Mouse (Mus musculus): Measurements from ENCODE around the gene H1f0.

The H1f0 gene

DNA sequence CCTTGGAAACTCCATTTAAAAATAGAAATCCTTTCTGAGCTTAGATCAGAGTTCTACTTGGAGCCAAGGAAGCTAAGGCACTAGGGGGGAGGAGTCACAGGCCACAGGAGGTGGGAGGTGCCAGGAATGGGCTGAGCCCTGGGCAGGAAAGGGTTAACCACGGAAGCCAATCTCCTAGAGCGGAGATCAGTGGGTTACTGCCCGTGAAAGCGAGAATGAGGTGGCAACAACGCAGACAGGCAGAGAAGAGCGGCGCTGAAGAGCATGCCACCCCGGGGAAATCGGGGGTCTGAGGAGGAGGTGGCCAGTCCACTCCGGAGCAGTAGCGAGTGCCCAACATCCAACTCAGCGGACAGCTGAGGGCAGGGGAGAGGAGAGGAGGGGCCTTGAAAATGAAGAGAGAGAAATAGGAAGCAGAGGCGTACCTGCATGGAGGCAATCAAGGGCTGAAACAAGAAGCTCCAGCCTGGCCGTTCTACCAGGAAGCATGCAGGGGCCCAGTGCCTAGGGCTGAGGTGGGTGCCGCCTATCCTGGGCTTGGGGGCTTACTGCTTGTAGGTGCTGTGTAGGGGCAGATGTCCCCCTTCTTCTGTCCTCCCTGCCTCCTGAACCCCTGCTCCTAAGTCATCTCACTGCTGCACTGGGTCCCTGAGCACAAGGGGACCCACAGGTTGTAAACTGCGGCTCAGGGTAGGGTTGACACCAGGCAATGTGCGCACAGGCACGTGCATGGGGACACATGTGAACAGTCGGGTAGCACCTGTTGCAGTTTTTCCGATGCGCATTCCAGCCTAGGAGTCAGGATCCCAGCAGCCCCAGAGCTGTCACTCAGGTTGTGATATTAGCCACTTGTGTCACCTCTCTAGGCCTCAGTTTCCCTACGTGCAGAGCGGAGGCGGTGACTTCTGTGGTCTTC, 12.5 kb downstream of the H1f0 start:
- peak; percentile 67 for DNase-seq

DNA sequence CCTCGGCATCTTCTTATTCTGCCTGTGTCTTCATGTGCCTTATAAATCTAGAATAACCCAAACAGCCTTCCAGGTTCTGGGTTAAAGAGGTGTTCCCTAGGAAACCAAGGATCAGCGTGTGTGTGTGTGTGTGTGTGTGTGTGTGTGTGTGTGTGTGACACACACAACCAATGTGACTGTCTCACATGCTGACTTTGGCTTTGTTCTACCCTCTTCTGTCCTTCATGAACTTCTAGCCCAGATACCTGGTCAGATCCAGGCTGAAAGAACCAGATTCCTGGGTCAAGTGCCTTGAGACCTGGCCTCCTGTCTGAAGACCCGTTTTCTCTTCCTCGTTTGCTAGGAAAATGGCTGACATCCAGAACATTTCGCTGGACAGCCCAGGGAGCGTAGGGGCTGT, 13.3 kb downstream of the H1f0 start, which contains the start of gene Galr3:
Gene Galr3, plus strand, starts transcription at position 301 of the 400 bp plus-strand sequence.
- no peak for DNase-seq

DNA sequence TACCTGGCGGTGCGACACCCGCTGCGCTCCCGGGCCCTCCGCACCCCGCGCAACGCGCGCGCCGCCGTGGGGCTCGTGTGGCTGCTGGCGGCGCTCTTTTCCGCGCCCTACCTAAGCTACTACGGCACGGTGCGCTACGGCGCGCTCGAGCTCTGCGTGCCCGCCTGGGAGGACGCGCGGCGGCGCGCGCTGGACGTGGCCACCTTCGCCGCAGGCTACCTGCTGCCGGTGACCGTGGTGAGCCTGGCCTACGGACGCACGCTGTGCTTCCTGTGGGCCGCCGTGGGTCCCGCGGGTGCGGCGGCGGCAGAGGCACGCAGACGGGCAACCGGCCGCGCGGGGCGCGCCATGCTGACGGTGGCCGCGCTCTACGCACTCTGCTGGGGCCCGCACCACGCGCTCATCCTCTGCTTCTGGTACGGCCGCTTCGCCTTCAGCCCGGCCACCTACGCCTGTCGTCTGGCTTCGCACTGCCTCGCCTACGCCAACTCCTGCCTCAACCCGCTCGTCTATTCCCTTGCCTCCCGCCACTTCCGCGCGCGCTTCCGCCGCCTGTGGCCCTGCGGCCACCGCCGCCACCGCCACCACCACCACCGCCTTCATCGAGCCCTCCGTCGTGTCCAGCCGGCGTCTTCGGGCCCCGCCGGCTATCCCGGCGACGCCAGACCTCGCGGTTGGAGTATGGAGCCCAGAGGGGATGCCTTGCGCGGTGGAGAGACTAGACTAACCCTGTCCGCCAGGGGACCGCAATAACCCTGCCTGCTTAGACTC, 14.7 kb downstream of the H1f0 start:
- DNase-seq, result peak; percentile 50

DNA sequence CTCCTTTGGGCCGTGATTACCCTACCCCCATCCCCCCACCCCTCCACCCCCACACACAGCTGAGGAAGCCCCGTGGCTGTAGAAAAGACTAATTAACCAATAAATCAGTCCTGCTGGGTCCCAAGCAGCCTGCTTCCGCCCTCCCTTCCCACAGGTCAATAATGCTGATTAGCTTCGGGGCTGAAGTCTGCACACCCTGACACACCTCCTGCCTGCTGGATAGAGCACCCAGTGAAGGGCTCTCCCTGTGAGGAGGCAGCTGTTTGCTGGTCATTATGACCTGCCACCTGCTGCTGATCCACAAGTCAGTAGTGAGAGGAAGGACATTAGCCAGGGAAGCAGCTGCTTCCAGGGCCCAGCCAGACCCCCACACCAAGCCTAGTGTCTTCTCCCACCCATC, 16.6 kb downstream of the H1f0 start:
- DNase-seq, result no peak

DNA sequence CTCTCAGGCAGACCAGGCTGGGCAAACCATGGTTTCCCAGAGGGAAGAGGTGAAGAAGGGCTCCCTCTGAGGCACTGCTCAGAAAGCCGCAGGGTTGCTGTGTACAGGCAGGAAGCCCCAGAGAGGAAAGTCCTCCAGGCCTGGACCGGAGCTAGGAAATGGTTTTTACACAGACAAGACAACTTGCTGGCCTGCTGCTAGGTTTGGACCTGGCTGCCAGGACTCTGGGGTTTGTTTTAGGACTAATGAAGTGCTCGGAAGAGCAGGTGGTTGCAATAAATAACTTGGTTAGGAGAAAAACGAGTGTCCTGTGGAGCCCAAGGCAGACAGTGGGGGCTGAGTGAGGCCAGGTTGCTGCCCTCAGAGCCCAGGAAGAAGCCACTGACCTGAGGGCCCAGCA, 19.9 kb downstream of the H1f0 start:
- no peak for DNase-seq

DNA sequence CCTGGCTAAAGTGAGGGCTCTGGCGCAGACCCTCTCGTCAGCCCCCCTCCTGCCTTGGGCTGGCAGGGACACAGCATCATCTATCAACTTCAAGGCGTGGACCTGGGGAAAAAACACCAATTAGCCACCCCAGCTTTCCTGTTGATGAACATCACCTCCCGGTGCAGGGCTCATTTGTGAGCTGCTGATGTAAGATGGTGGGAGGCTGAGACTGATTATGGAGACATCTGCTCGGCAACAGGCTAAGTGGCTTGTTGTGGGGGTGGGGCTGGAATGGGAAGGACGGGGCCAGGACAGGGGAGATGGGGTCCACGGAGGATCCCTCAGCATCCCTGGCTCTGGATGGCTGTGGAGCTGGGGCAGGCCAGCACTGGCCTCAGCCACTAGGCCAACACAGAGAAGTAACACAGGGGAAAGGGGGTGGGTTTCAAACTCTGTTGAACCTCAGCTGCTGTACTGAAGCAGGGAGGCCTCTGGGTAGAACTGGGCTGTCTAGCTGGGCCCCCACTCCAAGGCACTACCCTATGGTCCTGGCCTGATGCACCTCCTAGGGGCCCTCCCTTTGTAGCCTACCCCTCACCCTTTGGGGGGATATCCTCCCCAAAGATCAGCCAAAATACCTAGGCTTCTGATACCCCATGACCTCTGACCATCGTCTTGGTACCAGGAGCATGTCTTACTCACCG, 22.1 kb downstream of the H1f0 start:
- DNase-seq, result no peak

DNA sequence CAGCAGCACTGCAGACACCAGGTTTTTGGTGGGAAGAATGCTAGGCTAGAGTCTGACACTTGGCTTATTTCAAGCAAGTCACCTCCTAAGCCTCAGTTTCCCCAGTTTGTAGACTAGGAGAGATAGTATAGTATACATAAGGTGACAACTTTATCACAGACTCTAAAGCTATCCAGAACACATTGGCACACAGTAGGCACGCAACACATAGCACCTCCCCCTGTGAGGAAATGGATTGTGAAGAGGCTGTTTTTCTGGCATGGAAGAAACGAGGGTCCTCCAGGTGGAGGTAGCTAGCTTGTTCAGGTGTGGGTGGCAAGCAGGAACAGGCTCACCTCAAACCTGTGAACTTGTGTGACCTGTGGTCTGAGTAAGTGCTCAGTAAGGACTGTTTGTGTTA, 22.7 kb downstream of the H1f0 start:
- DNase-seq, result no peak

DNA sequence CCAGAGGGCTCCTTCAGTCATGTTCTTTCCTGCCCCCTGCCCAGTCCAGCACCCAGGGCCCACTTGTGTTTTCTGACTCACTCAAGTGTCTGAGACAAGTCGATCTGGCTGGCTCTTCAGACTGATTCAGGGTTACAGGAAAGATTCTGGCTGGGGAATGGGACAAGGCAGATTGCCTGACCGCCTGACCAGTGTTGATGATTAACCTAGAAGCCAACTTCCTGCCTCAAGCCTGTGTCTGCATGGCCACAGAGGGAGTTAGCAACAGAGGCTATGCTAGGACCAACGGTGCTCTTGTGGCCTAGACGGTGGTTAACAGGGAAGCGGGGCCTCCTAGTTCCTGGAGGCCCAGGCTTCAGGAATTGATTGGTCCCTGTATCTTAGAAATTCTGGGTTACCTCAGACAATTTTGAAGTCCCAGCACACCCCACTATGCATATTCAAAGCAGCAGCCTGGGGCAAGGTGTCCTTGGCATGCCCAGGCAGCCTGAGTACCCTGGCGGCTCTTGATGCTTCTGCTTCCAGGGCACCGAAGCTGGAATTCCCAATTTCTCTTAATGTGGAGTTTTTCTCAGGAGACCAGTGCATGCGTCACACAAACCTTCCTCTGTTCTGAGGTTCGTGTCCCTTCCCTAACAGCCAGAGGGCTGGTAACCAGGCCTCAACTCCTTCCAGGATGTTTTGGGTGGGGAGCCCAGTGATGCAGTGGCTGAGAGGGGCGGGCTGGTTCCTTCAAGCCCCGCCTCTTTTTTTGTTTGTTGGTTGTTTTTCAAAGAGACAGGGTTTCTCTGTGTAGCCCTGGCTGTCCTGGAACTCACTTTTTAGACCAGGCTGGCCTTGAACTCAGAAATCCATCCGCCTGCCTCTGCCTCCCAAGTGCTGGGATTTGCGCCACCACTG, 23.5 kb downstream of the H1f0 start:
- DNase-seq, result no peak

DNA sequence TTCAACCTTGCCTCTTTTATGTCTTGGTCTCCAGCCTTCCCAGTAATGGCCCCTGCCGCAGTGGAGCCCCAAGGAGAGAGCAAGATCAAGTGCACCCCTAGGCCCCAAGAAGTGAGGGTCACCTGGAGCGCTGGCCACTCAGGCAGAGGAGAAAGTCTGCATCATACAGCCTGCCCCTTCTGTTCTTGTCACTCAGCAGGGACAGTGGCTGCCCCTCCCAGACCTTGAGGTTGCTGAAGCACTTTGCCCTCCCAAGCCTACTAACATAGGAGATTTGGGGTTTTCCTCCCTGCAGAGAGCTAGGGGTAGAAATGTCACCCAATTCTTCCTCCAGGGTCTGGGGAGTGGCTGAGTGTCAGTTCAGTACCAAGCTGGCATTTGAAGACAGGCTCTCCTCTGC, 24.1 kb downstream of the H1f0 start:
- no peak for DNase-seq

DNA sequence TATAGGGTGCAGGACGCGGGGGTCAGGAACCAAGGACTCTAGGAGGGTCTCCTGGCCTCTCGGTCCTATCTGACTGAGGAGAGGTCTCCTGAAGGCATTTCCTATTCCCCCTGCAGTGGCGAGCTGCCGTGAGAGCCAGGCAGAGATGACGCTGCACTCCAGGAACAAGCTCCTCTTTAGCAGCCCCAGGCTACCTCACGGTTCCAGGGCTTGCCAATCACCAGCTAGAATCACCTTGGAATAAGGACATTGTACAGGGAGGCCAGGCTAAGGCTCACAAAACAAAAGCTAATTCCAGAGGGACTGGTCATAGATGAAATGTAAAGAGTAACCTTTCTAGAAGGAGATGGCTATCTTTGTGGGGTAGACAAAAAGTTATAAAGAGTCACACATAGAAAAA, 28.4 kb downstream of the H1f0 start:
- DNase-seq, result no peak

DNA sequence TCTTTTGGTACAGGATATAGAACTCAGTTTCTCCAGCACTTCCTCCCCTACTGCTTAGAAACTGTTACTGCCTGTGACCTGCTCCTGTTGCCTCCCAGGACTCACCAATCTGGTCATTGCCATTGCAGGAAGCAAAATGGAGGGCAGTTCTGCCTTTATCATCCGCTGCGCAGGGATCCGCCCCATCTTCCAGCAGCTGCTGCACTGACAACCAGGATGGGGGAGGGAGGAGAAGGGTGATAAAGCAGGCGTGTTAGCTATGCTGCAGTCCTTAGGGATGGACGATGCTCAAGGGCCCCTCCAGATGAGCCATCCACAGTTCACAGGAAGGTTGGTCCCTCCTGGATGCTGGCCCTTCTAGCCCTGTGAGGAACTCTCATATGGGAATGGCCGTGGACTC, 29.6 kb downstream of the H1f0 start:
- DNase-seq, result no peak

DNA sequence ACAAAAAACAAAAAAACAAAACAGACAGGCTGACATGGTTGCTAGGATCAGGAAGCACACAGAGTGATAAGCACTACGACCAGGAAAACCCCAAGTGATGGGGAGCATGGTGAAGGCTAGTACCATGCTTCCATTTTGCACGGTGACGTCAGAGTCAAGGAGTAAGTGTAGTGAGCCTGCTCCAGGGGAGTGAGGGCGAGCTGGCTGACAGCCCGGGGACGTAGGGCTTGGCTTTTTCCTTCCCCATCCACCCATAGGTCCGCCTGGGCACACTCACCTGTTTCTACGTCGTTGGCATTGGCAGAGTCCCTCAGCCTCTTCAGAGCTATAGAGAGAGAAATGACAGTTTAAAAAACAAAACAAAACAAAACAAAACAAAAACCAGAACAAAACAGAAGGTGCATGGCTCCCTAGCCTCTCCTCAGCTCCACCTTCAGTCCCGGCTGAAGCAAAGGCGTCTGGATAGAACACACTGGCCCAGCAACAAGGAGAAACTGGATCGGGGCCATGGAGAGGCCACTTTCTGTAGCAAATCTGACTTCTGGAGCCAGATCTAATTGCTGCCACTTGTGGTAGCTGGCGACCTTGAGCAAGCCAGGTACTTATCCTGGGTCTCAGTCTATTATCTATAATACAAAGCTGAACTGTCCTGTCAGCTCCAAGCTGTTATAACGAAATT, 32.8 kb downstream of the H1f0 start:
- no peak for DNase-seq

DNA sequence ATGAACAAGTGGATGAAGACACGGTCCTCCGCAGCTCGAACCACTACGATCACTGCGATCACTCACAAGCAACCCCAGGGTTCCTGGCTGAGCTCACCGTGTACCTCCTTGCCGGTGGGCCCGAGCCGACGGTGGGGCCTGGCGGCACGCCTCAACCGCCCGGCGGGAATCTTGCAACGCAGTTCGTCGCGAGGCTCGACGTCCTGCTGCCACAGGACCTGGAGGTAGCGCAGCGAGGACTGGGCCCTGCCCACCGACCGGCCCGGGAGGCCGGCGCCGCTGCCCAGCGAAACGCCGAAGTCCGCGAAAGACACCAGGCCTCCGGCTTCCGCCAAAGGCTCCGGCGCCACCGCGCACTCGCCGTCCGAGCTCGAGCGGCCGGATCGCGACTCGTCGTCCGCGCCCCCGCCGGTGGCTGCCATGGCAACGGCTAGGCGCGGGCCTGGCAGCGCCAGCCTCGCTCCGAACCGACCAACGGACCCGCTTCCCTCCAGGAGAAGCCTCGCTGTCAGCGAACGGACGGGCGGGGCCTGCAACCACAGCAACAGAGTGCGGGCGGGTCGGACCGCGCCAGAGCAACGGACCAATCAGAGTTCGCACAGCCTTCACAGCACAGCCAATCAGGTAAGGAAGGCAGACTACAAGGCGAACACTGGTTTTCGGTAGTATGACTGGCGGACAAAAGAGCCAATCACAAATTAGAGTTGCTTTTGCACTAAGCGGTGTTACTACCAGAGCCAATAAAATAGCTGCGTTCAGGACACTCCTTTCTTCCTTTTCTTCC, 34.3 kb downstream of the H1f0 start, which contains the start of gene Ankrd54:
Gene Ankrd54, minus strand, starts transcription at position 518 of the 784 bp plus-strand sequence.
- peak; percentile 95 for DNase-seq

DNA sequence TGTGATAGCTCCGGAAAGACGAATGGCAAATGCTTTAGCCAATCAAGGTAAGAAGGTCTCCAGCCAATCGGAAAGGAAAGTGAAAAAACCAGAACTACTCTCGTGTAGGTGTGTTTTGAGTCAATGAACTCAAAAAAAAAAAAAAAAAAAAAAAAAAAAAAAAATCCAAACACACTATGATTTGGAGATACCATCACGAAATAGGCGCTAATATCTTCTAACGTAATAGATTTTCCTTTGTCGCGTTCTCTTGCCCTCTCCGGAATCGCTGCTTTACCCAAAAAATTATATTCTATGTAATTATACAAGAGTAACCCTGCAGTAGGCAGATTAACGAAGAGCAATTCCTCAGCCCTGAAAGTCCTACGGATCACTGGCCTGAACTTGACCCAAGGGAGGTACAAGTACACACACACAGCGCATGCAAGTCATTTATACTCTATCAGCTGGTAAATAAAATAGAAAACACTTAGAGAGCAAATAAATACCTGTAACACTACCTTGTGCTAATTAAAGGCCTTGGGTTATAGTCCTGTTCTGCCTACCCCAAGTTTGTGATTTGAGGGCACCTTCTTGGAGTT, 35.0 kb downstream of the H1f0 start:
- DNase-seq, result no peak

DNA sequence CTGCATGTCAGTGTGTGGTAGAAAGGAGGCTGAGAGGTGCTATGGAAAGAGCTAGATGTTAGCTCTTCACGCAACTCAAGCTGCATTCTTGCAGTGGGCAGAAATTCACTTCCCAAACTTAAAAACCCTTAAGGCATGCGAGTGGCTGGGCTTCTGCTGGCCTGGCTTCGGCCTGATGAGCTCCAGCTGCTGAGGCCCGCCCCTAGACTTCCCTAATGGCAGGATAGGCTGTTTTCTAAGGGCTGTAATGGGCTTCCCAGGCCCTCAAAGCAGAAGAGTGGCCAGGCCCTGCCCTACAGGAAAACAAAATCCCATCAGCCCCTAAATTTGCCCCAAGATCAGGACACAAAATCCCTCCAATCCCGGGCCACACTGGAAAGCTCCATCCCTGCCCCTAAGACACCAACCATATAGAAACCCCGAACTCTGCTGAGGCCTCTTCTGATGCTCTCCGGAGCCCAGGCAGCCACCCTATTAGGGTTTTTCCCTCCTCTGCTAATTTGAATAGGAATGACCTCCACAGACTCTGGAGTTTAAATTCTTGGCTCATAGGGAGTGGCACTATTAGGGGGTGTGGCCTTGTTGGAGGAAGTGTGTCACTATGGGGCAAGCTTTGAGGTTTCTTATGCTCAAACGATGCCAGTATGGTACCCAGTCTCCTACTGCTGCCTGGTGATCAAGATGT, 37.0 kb downstream of the H1f0 start:
- DNase-seq, result no peak

DNA sequence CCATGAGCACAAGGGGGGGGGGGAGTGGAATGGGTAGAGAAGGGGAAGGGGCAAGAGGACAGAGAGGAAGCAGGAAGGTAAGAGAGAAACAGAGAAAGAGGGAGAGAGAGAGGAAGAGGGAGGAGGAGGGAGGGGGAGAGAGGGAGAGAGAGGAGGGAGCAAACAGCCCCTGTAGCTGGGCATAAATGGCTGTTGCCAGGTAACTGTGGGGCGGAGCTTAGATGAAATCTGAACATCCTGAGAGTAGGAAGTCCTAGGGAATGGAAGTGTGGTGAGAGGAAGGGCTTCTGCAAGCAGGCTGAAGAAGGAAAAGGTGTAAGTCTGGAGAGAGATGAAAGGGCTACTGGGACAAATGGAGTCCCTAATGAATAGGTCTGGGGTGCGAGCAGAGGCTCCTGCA, 38.0 kb downstream of the H1f0 start:
- no peak for DNase-seq

DNA sequence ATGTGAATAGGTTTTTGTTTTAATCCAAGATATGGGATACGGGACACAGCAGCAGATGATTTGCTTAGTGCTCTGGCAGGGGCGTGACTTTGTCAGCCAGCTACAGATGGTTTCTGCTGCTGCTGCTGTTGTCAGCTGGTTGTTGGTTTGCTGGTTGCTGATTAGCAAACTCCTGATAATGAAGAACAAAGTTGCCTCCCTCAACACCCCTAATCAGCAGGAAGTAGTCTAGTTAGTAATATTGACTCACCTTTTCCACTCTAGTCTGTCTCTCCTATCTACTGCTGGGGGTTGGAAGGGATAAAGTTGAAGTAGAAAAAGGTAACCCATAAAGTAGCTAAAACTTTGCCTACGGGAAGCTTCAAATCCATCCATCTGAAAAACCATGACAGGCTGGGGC, 39.4 kb downstream of the H1f0 start:
- no peak for DNase-seq

DNA sequence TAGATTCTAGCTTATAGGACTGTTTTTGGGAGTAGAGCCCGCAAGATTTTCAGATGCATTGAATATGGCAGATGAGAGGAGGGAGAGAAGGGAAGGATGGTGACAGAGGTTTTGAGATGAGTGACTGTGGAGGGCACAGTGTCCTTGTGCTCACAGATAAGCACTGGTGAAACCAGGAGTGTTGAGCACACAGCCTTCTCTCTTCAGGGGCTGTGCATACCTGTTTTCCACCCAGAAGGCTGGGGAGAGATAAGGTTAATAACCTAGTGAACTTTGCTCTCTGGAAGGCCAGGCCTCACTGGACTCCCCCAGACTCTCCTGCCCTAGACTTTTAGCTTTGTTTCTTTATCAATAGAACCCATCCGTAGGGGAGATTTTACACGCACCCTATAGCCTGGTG, 40.2 kb downstream of the H1f0 start:
- DNase-seq, result no peak

DNA sequence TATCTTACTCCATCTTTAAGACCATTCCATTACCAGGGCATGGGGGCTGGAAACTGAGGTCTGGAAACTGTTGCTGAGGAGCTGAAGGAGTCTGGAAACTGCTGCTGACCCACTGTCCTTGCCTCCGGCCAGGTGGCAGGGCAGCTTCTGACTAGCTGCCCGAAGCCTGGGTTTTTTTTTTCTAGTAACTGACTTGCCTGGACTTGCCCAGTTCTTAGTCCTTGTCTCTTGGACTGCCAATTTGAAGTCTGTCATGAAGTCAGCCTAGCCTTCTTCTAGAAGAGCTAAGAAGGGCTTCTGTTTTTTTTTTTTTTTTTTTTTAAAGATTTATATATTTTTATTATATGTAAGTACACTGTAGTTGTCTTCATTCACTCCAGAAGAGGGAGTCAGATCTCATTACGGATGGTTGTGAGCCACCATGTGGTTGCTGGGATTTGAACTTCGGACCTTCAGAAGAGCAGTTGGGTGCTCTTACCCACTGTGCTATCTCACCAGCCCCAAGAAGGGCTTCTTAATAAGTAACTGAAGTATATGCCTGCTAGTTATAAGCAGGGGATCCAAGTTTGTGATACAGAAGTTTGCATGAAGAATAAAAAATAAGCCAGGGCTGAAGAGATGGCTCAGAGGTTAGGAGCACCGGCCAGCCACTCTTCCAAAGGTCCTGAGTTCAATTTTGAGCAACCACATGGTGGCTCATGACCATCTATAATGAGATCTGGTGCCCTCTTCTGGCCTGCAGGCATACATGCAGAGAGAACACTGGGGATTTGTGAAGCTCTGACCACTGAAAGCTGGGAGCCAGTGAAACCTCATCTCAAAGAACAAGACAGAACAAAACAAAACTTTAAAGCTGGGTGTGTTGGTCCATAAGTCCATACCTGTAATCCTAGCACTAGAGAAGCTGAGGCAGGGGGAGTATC, 43.1 kb downstream of the H1f0 start:
- peak; percentile 45 for DNase-seq
